Mouse (Mus musculus) cerebellum, adult 18-20 months (tissue): ENCODE results near the gene Glrb.
A peak's percentile ranks its signal among the peaks of the same experiment; 100 is the strongest.

ENCODE experiments used
- DNase-seq, 2 experiments: peaks; one replicate each; pipeline ENCODE4 v3.0.0; 2021

Gene Glrb

DNA sequence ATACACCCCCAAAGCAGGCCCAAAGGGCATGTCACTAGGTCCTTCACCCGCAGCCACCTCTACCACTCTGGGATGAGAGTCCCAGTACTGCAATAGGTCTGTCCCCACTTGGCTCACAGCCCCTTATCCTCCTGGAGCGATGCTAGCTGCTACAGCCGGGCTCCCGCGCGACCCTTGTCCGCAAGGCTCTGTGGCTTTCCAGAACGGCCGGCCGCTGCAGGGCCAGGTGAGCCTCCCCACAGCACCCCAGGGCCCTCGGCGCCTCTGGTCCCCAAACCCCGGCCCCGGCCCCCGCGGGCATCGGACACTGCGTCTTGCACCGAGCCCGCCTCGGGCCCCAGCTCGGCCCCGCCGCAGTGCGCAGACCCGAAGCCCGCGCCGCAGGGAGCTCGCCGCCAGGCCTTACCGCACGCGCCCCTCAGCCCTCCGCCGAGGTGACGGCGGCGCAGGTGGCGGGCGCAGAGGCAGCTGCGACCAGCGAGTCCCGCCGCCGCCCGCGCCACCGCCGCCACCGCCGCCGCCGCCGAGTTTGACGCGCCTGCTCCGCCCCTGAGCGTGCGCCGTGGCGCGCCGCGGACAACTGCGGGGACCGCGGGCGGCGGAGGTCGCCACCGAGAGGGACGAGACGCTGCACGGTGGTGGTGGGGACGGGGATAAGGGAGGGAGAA lies at the start of gene Glrb:
Gene Glrb, minus strand, starts transcription at position 550 of the 668 bp plus-strand sequence.
- peak; percentile 76 to 87 for DNase-seq

DNA sequence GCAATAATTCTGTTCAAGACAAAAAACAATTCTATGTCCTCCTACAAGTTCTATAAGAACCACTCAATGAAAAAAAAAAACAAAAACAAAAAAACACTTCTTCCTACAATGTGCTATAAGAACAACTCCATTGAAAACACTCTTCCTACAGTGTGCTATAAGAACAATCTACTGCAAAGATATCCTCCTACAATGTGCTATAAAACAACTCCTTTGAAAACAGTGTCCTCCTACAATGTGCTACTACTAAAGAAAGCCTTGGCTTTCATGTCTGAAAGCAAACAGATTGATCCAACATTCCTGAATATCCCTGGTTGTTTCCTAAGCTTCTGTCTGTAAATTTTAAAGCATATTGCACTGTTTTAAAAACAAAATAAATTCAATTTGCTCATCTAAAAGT lies 46.5 kb upstream of the Glrb start:
- DNase-seq: no peak

DNA sequence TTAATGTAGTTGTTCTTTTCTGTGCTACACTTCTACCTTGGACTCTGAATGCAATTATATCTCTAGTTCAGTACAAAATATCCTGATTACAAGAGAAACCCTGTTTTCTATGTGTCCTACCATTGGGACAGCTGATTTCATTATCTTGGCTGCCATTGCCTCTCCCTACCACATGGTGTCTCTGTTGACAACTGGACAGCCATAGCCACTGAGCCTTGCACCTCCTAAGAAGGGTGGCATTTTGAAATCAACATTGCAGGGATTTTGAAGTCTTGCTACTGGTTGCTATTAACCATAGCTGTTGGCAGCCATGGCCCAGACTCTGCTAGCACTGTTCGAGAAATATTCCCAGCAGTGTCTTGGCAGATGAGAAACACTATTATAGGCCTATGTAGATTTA lies 45.1 kb upstream of the Glrb start:
- DNase-seq: peak; percentile 18 to 31

DNA sequence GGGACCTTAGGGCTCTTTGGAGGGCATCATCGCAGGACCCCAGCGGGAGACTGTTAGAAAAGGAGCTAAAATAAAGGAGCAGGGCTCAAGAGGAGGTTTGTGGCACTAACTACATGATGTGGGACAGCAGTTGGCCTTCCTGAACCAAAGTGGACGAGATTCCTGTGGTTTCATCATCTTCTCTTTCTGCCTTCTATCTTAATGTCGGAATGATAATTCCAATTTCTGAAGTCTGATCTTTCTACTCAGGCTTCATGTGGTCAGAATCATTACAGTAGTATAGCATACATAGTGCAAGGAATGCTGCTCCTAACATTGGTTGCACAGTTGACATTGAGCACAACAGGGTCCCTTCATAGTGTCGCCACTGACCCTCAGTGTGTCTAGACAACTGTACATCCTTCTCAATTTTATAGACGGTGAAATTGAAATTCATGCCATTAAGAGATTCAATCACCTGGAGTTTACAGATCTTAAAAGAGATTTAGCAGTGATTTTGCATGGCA lies 372 bp upstream of the Glrb start:
- no peak for DNase-seq

DNA sequence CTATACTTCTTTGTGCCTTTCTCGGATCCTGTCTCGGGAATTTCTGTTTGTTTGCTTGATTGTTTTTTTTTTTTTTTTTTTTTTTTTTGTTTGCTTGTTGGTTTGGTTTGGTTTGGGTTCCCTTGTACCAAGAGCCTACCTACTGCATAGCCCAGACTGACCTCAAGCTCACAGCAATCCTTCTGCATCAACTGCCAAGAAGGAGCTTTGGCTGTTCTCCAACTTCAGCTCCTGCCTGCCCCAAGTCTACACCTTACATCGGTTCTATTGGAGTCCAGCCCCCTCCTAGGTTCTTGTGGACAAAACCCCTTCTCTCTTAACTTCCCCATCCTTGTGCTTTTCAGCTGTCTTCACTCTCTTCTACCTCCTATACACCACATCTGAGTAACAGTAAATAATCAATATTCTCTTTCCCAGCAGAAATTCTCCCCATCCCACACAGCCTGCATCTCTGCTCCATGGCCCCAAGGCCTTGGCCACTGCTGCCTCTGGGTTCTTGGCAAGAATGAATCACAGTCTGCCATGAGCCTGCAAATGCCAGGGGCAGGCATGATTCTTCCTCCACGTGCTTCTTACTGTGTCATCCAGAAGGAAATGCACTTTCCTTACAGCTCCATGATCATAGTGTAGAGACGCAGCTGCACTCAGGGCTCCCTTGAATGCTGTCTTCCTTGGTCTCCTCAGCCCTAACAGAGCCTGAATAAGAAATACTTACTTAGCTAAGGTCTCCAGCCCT lies 18.5 kb downstream of the Glrb start:
- DNase-seq: peak; percentile 40 to 62

DNA sequence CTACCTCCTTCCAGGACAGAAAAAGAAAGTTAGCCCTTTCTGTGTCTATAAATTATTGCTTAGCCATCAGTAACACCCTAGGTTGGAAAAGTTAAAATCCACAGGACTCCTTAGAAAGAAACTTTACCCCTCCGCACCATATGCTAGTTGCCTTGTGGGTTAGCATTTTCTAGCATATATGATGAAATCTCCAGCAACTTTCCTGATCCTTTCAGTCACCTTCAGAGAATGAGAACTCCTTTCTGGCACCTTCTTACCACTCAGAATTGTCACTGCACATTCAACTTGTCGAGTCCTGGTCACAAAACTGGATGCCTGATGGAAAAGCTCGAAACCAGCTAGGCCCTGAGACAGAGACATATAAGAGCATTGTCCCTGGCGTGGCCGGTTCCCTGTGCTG lies 19.1 kb downstream of the Glrb start:
- DNase-seq: no peak

DNA sequence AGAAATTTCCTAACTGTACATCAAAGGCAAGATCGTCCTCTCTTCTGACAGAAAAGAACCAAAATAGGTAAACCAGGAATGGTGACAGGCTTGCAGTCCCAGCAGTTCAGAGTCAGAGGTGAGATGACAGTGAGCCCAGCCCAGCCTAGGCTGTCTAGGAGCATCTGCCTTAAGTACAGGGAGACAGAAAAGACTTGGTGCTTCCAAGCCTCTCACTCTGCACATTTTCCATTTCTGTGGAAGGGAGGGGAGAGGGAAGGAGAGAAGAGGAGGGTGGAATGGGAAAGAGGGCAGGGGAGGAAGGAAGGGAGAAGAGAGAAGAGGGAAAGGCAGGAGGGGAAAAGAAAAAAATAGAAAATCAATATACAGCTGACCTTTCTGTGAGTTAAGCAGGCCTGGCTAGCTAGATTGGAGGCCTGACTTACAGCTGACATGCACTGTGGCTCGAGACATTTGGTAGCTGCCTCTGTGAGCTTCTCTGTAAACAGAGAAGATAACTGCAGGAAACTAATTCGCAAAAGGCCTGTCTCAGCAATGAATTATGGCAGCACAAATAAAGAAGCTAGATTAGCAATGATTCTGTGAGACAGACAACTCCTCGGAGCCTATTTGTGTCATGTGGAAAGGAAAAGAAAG lies 20.3 kb downstream of the Glrb start:
- no peak for DNase-seq

DNA sequence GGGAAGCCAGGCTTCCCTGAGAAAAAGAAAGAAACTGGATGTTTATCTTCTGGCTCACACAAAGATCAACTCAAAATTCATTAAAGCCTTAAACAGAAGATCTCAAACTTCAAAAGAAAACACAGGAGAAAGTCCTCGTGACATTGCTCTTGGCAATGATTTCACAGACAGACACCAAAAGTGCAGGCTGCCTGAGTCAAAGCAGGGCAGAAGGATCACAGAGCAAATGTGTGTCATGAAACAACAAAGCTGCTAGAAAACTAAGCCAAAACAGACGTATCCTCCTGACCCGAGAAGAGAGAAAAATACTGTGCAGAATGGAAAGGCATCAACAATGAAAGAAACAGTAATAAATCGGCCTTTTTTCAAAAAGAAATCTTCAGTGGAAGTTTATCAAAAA lies 22.4 kb downstream of the Glrb start:
- DNase-seq: peak in 1 of 2 experiments; percentile 9

DNA sequence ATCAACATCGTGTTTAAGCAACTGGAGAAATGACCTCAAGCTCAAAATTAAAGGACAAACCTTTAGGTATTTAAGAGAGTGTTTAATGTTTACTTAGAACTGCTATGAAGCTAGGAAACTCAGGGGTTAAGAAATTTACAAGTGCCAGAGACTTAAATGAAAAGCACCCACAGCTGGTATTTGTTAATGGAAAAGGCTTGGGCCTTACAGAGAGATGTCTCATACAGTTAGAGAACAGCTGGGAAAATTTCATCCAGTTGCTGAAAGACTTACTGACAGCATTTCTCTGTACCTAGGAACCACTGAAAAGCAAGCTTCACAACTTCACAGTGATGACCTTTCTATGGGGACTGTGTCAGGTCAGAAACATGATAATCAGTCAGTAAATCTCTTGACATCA lies 28.3 kb downstream of the Glrb start:
- DNase-seq: no peak

DNA sequence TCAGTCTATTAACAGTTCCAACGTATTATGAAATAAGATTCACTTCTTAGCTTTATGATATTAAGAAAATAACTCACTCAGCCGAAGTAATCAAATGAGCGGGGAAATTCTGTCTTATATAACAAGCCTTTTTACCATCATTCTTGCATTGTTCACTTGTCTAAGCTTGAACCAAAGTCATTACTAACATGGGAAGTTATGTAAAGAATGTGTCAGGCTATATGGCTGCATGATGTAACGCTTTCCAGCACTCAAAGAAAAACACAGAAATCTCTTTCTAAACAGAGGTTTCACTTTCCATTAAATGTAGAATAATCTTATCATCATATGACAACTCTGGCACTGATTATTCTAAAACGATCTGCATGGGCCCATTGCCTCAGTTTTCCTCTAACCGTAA lies 29.9 kb downstream of the Glrb start:
- no peak for DNase-seq

DNA sequence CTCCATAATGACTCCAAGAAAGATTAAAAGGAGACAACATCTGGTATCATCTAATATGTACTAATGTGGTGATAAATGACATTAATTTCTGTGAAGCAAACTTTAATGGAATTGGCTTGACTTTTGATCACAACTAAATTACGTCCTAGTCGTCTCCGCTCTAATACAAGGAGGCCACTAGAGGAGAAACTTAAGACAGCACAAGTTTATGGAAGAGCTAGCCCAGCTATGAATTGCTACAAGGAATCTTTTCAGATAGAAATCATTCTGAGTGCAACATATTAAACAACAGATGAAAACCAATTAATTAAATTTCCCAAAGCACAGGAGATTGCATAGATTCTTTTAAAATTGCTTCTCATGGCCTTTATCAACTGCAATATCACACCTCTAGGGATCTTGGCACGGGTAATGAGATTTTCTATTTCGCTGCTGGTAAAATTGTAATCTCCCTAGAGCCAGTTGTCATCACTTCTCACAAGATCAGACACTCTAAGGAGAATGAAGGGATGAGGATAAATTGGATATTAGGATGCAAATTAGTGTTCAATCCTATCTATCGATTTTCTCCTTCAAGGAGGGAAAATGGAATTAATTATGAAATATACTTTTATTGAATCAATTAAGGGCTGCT lies 32.7 kb downstream of the Glrb start:
- no peak for DNase-seq

DNA sequence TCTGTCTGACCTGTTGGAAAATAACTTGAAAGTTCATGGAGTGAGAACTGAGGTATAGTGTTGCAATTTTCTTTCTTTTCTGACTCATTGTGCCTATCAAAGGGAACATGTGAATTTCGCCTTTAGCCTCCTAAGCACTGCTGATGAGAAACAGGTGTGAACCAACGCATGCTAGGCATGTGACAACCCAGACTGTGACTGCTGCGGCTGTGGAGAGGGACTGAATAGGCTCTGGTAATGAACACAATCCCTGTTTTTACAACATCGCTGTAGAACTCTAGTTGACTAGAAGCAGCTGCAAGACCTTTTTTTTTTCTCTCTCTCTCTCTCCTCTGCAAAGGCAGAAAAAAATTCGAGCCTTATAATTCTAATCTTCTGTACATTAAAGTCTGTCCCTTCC lies 34.9 kb downstream of the Glrb start:
- no peak for DNase-seq

DNA sequence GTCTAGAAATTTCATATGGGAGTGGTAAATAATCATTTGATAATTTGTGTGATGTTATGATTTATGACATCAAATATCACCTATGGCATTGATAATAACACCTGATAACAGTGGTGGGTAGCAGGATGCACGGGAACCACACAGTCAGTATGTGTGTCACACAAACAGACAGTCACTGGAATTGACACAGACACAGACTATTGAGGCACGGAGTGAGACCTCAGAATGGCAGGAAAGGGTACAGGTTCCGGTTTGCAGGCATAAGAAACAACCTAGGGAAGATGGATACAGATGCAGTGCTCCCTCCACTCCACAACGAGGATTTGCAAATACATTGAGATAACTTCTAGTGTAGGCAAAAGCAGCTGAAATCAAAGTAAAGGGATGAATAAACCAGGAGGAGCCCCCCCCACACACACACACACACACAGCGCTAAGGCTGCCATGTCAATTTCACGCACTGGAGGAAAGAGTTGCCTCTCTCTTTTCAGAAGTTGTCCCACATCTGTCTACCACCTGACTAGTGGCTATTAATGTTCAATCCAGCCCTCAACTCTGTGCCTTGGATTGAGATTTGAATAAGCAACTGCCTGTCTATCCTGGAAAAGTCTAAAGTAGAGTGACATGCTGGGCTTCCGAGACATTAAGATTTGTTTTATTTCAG lies 38.6 kb downstream of the Glrb start:
- DNase-seq: no peak

DNA sequence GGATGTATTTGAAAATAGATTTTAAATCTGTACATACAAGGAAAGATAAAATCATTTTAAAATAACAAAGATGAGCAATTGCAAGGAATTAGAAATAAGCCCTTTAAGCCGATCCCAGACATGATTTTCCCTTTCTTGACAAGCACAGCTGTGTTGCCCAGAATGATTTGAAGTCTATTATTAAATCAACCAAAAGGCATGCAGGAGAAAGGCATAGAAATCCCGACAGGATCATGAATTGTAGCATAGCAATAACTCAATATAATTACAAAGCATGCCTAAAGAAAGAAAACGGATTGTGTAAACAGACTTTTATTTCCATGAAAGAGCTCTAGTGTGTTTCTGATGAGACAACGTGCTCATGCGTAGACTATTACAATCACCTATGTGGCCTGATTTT lies 39.4 kb downstream of the Glrb start:
- no peak for DNase-seq

DNA sequence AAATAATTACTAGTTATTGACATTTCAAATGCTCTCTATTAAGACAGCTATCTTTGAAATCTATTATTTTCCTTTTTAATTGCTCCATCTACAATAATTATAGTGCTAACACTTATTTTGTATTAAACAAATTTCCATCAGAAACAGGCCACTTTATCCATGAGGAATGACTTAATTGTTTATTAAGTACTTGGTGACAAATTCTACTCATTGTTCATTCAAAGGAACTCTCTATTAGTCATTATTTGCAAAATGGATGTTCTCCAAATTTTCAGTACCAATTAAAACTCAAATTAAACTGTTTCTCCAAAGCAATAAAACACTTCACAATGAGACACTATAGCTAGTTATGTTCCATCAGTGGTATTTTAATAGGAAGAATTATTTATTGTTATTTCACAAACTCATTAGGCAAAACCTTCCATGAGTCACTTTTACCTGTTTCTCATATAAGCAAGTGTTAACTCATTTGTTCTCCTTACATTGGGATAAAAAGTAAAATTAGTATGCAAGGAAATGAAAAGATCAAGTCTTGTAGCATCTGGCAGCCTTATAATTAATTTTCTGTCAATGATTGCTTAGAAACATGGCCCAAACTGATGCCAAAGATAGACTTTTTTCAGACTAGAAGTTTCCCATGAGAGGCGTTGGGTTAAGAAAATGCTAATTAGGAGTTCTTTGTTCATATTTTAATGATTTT lies 41.8 kb downstream of the Glrb start:
- no peak for DNase-seq

DNA sequence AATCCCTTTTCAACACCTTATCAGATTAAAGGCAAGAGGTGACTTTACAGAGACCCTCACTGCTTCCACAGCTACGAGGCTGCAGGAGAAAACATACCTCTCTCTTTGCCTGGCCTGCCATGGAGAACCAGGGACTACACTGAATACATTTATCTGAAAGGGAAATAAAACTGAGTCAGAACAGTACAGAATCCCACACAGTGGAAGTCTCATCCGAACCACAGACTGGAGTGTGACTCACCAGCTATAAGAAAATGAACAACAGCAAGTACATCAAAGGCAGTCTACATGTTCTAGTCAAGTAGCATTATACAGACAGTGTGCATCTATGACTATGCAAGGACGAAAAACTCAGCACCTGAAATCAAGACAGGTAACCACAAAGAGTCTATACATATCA lies 46.1 kb downstream of the Glrb start:
- no peak for DNase-seq

DNA sequence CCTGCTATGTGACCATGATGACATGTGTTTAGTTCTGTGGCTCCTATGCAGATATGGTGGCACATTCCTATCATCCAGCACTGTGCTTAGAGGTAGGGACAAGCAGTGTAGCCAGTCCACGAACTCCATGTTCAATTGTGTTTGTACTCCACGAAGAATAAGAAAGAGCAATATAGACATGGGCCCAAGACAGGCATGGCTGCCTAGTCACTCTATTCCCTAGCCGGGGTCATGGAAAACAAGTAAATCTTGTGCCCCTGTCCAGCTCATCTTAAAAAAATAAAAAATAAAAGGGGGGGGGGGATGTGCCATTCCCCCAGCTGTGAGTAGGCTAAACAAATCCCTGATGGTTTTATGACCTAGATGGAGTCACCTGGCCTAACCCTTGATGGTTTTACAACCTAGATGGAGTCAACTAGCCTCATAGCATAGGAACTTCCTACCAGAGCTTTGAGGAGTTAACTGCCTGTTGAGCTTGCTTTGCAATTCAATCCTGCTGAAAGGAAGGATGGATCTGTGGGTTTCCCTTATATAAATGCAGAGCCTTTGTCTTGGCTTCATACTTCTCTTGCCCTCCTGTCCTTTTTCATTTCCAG lies 60.5 kb downstream of the Glrb start:
- no peak for DNase-seq

DNA sequence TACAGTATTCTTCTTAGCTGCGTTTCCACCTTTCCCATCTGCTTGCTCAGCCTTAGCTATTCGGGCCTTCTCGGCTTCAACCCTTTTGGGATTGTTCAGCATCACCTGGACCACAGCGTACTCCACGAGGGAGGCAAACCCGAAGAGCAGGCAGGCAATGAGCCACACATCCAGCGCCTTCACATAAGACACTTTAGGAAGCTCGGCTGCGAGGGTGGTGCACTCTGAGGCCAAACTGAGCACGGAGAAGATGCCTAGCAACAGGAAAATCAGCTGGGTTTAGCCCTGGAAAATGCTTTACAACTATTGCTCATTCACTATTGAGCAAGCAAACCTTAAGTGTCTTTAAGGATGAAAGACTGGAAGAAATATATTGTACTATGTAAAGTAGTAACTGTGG lies 62.5 kb downstream of the Glrb start:
- no peak for DNase-seq

DNA sequence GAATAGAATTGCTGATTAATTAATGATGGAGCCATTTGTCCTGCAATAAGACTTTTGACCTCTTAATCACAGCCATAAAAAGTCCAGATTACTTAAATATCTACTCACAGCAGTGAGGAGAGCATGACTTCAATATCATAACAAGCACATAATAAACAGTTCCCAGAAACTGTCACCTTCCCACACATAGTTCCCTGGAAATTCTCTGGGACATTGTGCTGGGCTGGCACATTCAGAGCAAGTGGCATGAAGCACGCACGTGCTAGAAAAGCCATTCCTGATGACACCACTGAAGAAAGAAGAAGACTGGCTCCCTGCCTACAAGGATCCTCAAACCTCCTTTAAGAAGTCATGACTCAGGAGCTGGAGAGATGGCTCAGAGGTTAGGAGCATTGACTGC lies 67.8 kb downstream of the Glrb start:
- no peak for DNase-seq

DNA sequence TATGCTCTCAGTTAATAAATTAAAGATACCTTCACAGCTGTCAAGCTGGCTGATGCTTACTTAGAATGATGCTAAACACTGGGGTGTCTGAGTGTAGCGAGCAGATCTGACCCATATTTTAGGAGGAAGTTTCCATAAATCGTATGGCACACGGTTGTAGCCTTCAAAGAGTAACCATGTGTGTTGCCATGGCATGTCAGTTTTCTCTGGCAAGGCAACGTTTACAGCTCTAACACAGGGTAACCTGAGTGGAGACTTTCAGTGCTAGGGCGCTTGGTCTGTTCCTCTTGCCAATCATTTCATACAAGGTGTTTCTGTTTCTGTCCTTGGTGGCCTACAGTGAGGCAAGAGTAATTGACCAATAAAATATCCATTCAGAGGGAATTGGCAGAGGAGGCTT lies 73.6 kb downstream of the Glrb start:
- DNase-seq: no peak

DNA sequence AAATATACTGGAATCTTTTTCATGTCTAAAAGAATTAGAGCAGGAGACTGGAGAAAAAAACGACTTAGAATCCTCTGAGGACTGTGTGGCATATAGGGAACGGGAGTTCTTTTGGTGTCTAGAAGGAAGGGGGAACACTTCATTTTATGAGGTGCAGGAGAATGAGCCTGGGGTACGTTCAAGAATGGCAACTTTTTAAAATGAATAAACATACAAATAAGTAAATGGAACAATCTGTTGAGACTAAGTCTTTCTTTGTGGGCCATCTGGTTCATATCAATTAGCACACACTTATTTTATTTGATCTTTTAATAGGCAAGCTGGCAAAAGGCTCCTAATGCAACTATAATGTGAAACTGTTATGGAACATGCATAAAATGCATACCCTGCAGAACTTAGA lies 75.9 kb downstream of the Glrb start:
- DNase-seq: no peak

DNA sequence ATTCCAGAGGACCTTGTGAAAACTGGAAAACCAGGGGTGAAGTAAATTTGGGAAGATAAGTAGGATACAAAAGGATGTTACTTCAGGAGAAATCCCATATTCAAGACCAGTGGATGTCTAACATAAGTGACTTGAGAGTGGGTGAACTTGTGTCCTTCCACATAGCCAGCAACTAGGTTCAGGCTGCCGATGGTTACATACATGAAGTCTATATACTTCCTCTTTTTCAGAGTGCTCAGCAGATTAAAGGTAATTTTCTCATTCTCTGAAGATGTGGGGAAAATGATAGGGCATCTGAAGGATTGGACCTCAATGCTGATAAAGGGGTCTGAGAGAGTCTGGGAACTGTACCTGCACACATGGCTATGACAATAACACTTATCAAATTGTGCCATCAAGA lies 89.5 kb downstream of the Glrb start:
- no peak for DNase-seq
